Mouse (Mus musculus) liver, postnatal 0 days (tissue): ENCODE results near the gene Shoc2.

Experiments
- CTCF ChIP-seq: sonication (generic); IDR thresholded peaks from 2 replicates; pipeline ENCODE4 v1.5.1; 2016; ENCODE audit warnings: antibody characterized with exemption, low read depth
- EP300 ChIP-seq: IDR thresholded peaks from 2 replicates; pipeline ENCODE4 v1.6.1; 2016; ENCODE audit warnings: antibody characterized with exemption, low read depth, mild to moderate bottlenecking

DNA sequence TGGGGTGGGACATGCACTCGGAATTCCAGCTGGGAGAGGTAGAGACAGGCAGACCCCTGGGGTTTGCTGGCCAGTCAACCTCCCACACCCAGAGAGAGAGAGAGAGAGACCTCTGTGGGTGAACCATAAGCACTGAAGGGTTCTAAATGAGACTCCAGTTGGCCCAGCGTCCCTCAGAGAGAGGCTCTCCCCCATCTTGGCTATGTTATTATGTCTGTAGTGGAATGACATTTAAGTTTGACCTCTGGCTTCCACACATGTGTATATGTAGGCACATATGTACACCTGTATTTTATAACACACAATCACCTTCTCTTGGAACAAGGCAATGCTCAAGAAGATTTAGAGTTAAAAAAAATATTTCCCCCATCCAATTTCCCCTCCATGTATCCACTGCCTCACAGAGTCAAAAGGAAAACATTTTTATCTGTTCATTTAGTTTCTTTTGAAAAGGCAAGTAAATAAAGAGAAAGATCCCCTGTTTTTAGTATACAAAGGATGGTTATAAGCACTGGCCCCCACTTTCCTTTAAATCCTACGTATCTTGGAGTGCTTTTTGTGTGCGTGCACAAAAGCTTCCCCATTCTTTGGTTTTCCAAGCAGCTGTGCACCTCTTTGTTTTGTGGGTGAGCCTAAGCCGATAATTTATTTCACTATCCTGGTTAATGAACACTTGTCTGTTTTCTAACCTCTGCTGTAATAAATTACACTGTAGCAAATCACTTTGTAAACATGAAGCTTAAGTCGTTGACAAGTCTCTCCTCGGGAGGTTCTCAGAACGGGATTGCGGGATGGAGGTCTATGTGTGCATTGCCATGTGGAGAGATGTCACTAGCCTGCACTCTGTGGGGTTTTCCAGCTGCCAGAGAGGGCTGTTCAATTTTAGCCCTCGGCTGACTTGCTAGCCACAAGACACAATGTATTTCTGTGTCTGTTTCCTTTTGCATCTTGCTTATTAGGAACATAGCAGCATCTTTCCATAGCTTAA is 132.6 kb downstream of the Shoc2 start:
- TF ChIP-seq CTCF (no peak), EP300 (no peak)
